Mouse (Mus musculus) T-helper 17 cell (primary cell): ENCODE results near the gene Abat.

Source experiments
- in situ Hi-C, 2 experiments: fragments of 300-600 bp; cut with MboI, MseI; formaldehyde crosslinking; loops; 1 replicate in 1 of 2; 2 replicates in 1 of 2; pipeline ENCODE4 v1.15.1; 2025; ENCODE audit warnings: high pct_unique_total_duplicates in 2 of 2

Gene Abat

GRCm38 (mm10) chr16:8570336-8570735 is 57.1 kb downstream of the Abat start:
- in situ Hi-C loops = no loop called here

GRCm38 (mm10) chr16:8570901-8571615 is 57.8 kb downstream of the Abat start:
- in situ Hi-C loops = no loop called here

GRCm38 (mm10) chr16:8573041-8573440 is 59.8 kb downstream of the Abat start:
- in situ Hi-C loops = no loop called here

GRCm38 (mm10) chr16:8573751-8574150 is 60.5 kb downstream of the Abat start:
- in situ Hi-C loops = no loop called here

GRCm38 (mm10) chr16:8574316-8574715 is 61.1 kb downstream of the Abat start:
- in situ Hi-C loops = no loop called here

GRCm38 (mm10) chr16:8576111-8576510 is 62.9 kb downstream of the Abat start:
- in situ Hi-C loops = no loop called here

- in situ Hi-C loops = no loop called here
These were observed 63.7 kb downstream of the Abat start for GRCm38 (mm10) chr16:8576901-8577300.

- in situ Hi-C loops = no loop called here
These were observed 65.1 kb downstream of the Abat start for GRCm38 (mm10) chr16:8578326-8578725.

- in situ Hi-C loops = no loop called here
These were observed 66.3 kb downstream of the Abat start for GRCm38 (mm10) chr16:8579546-8579945.

- in situ Hi-C loops = loop anchor here (10.0 kb wide), 2 partner anchors 1117 to 1703 kb away; no protein-coding TSS in a partner anchor
These were observed 68.5 kb downstream of the Abat start for GRCm38 (mm10) chr16:8581661-8582239.

- in situ Hi-C loops = loop anchor here (10.0 kb wide), 2 partner anchors 1118 to 1702 kb away; no protein-coding TSS in a partner anchor
These were observed 69.5 kb downstream of the Abat start for GRCm38 (mm10) chr16:8582579-8583295.

GRCm38 (mm10) chr16:8584248-8584647 is 71.0 kb downstream of the Abat start:
- in situ Hi-C loops = loop anchor here (10.0 kb wide), 2 partner anchors 1119 to 1701 kb away; no protein-coding TSS in a partner anchor

GRCm38 (mm10) chr16:8585056-8585455 is 71.8 kb downstream of the Abat start:
- in situ Hi-C loops = loop anchor here (10.0 kb wide), 2 partner anchors 1120 to 1700 kb away; no protein-coding TSS in a partner anchor

- in situ Hi-C loops = no loop called here
These were observed 82.2 kb downstream of the Abat start for GRCm38 (mm10) chr16:8595411-8595810.

GRCm38 (mm10) chr16:8596336-8596735 is 83.1 kb downstream of the Abat start:
- in situ Hi-C loops = no loop called here

- in situ Hi-C loops = no loop called here
These were observed 84.3 kb downstream of the Abat start for GRCm38 (mm10) chr16:8597516-8597915.

GRCm38 (mm10) chr16:8603789-8604188 is 90.6 kb downstream of the Abat start:
- in situ Hi-C loops = no loop called here

- in situ Hi-C loops = no loop called here
These were observed 97.2 kb downstream of the Abat start for GRCm38 (mm10) chr16:8610397-8610796.

- in situ Hi-C loops = no loop called here
These were observed 99.2 kb downstream of the Abat start for GRCm38 (mm10) chr16:8612214-8613005.

GRCm38 (mm10) chr16:8613039-8613438 is 99.8 kb downstream of the Abat start:
- in situ Hi-C loops = no loop called here

- in situ Hi-C loops = no loop called here
These were observed 100.2 kb downstream of the Abat start for GRCm38 (mm10) chr16:8613447-8613846.
